Mouse (Mus musculus): Measurements from ENCODE around the gene Celf3. TPM values are rescaled to one million over a fixed set of nuclear protein-coding genes. Genes with fewer than 3 reads are reported as not detected.

Celf3 gene
- polyA plus RNA-seq, 1 experiment from 2014 or later: 44.0 TPM

Other genes with a start within 250 kb of the Celf3 start
- gene Gm4778, start 214.3 kb upstream of the Celf3 start, polyA plus RNA-seq (2014; fragmentation: Nextera tagmentation; extraction: Ambion mirVana): not detected in 2 replicates
- gene Them4, start 168.2 kb upstream of the Celf3 start, polyA plus RNA-seq (2014; fragmentation: Nextera tagmentation; extraction: Ambion mirVana): 12.7 and 12.8 TPM in 2 replicates
- 1.4 and 1.6 TPM in 2 replicates for gene Them5, start 136.2 kb upstream of the Celf3 start, polyA plus RNA-seq (2014; fragmentation: Nextera tagmentation; extraction: Ambion mirVana)
- 2.1 and 2.2 TPM in 2 replicates for gene C2cd4d, start 115.9 kb upstream of the Celf3 start, polyA plus RNA-seq (2014; fragmentation: Nextera tagmentation; extraction: Ambion mirVana)
- 4.2 and 5.3 TPM in 2 replicates for gene Rorc, start 105.5 kb upstream of the Celf3 start, polyA plus RNA-seq (2014; fragmentation: Nextera tagmentation; extraction: Ambion mirVana)
- 0.20 and 0.51 TPM in 2 replicates for gene Lingo4, start 79.8 kb upstream of the Celf3 start, polyA plus RNA-seq (2014; fragmentation: Nextera tagmentation; extraction: Ambion mirVana)
- gene Tdrkh, start 65.0 kb upstream of the Celf3 start, polyA plus RNA-seq (2014; fragmentation: Nextera tagmentation; extraction: Ambion mirVana): 10.6 and 12.6 TPM in 2 replicates
- 66.6 and 67.5 TPM in 2 replicates for gene Mrpl9, start 35.0 kb upstream of the Celf3 start, polyA plus RNA-seq (2014; fragmentation: Nextera tagmentation; extraction: Ambion mirVana)
- 0.66 and 0.90 TPM in 2 replicates for gene Oaz3, start 34.4 kb upstream of the Celf3 start, polyA plus RNA-seq (2014; fragmentation: Nextera tagmentation; extraction: Ambion mirVana)
- 6.0 and 6.6 TPM in 2 replicates for gene Riiad1, start 2.0 kb downstream of the Celf3 start, polyA plus RNA-seq (2014; fragmentation: Nextera tagmentation; extraction: Ambion mirVana)
- gene Snx27, start 104.4 kb downstream of the Celf3 start, polyA plus RNA-seq (2014; fragmentation: Nextera tagmentation; extraction: Ambion mirVana): 35.1 and 41.9 TPM in 2 replicates
- gene Gm10972, start 164.8 kb downstream of the Celf3 start, polyA plus RNA-seq (2014; fragmentation: Nextera tagmentation; extraction: Ambion mirVana): not detected in 2 replicates
- 13.2 and 13.3 TPM in 2 replicates for gene Tuft1, start 180.6 kb downstream of the Celf3 start, polyA plus RNA-seq (2014; fragmentation: Nextera tagmentation; extraction: Ambion mirVana)
- 2.6 and 3.0 TPM in 2 replicates for gene Selenbp2, start 215.3 kb downstream of the Celf3 start, polyA plus RNA-seq (2014; fragmentation: Nextera tagmentation; extraction: Ambion mirVana)

Measured in stomach, embryonic 14.5 days (tissue).